Mouse (Mus musculus): ENCODE measurements around the gene Tjap1.

Tjap1 gene

GRCm38 (mm10) chr17:46278011-46278765, 4.6 kb downstream of the Tjap1 start:
- no peak for DNase-seq

- no peak for DNase-seq
Observed at GRCm38 (mm10) chr17:46277586-46277985, 5.2 kb downstream of the Tjap1 start.

- DNase-seq: no peak
Observed at GRCm38 (mm10) chr17:46275506-46275905, 7.3 kb downstream of the Tjap1 start.

GRCm38 (mm10) chr17:46275034-46275433, 7.8 kb downstream of the Tjap1 start:
- no peak for DNase-seq

GRCm38 (mm10) chr17:46274465-46274864, 8.4 kb downstream of the Tjap1 start:
- no peak for DNase-seq

- no peak for DNase-seq
Observed at GRCm38 (mm10) chr17:46273803-46274236, 9.0 kb downstream of the Tjap1 start.

- DNase-seq: peak; percentile 44 to 51
Observed at GRCm38 (mm10) chr17:46272675-46273074, 10.2 kb downstream of the Tjap1 start.

- no peak for DNase-seq
Observed at GRCm38 (mm10) chr17:46272058-46272457, 10.8 kb downstream of the Tjap1 start.

GRCm38 (mm10) chr17:46269771-46270534, 12.9 kb downstream of the Tjap1 start:
- DNase-seq: peak; percentile 60 to 66

- no peak for DNase-seq
Observed at GRCm38 (mm10) chr17:46268026-46268720, 14.7 kb downstream of the Tjap1 start.

- no peak for DNase-seq
Observed at GRCm38 (mm10) chr17:46267511-46267910, 15.3 kb downstream of the Tjap1 start.

GRCm38 (mm10) chr17:46266986-46267385, 15.8 kb downstream of the Tjap1 start:
- DNase-seq: no peak

GRCm38 (mm10) chr17:46265918-46266618, 16.8 kb downstream of the Tjap1 start:
- DNase-seq: peak; percentile 59 to 78

GRCm38 (mm10) chr17:46265502-46265901, 17.3 kb downstream of the Tjap1 start:
- no peak for DNase-seq

GRCm38 (mm10) chr17:46262201-46262694, 20.6 kb downstream of the Tjap1 start:
- DNase-seq: no peak

GRCm38 (mm10) chr17:46259675-46260074, 23.2 kb downstream of the Tjap1 start:
- DNase-seq: no peak

GRCm38 (mm10) chr17:46258279-46259053, 24.4 kb downstream of the Tjap1 start:
- no peak for DNase-seq

GRCm38 (mm10) chr17:46255147-46255546, 27.7 kb downstream of the Tjap1 start:
- DNase-seq: no peak

- DNase-seq: no peak
Observed at GRCm38 (mm10) chr17:46254106-46254505, 28.7 kb downstream of the Tjap1 start.

- DNase-seq: peak; percentile 85 to 92
Observed at GRCm38 (mm10) chr17:46253452-46254084, 29.3 kb downstream of the Tjap1 start, which contains the start of gene Lrrc73. Gene Lrrc73 (plus strand): TSS chr17:46253531.

Measured in kidney, adult 8-10 months (tissue).